ENCODE assay signal across 16 mouse cellular contexts in the genomic region with DNA sequence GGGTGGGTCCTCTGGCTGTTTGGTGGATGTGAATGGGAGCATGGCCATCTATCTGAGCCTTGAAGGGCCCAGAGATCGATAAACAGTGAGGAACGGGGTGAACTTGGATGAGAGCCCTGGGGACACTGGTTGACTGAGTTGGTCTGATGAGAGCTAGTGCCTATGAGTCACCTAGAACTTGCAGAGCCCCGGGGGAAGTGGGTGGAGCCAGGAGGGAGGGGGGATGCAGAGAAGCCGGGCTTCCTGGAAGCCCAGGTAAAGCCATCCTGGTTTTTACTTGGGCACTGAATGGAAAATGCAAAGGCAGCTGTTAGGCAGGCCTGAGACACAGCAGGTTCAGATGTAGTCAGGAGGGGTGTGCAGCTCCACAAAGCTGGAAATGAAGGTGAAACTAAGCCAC.
DNase-seq lines count a peak whose midpoint lies in the region; ATAC-seq and TF ChIP-seq lines count a peak whose summit lies in the region.
"Had no signal": no experiment of that assay in that cellular context is flagged by ENCODE, and none has a peak within 500 bp of the region (broad histone marks: within the 10 kb centered on the region; RNA-seq: fewer than 3 reads in every experiment).

No protein-coding gene starts in this region.

- no peak for TF ChIP-seq POLR2A in myocyte (IDR thresholded peaks at IDR 0.05; ENCODE audit: insufficient read length, low read depth)

- H3K9me3 ChIP-seq in heart, embryonic 15.5 days (replicated peaks), result no peaks in the 10 kb centered on the region
- H3K9me3 ChIP-seq in ES-E14 (ENCODE audit: control insufficient read depth, insufficient read depth, low read depth, low read length), result no peaks in the 10 kb centered on the region
- H3K9me3 ChIP-seq: midbrain, embryonic 10.5 days had no signal

- ATAC-seq in heart, embryonic 15.5 days (replicated peaks; ENCODE audit: insufficient number of reproducible peaks, insufficient read depth, low FRiP score, low read depth), result no peak
- ATAC-seq: intestine, embryonic 16.5 days had no signal

- peaks cover 27% of the 10 kb centered on the region for H3K79me2 ChIP-seq in myocyte (ENCODE audit: control insufficient read depth, insufficient read depth)

- no peak overlapping the region for H3K4me3 ChIP-seq in heart, embryonic 15.5 days
- H3K4me3 ChIP-seq in ES-E14 (ENCODE audit: insufficient read depth in 1 of 2, low read depth in 1 of 2, low read length in 2 of 2, poor library complexity in 1 of 2, severe bottlenecking in 1 of 2), result no peak overlapping the region
- no peak overlapping the region for H3K4me3 ChIP-seq in myocyte
- H3K4me3 ChIP-seq: left cerebral cortex, adult 2 months; midbrain, embryonic 10.5 days had no signal

- H3K4me1 ChIP-seq in heart, embryonic 15.5 days (replicated peaks), result peaks cover 68% of the 10 kb centered on the region
- peaks cover 13 to 15% of the 10 kb centered on the region in 2 experiments for H3K4me1 ChIP-seq in ES-E14 (ENCODE audit: control insufficient read depth in 2 of 2, insufficient read depth in 2 of 2, low read length in 2 of 2, poor library complexity in 1 of 2)

- H3K27ac ChIP-seq in heart, embryonic 15.5 days, result 0 out of 2 replicates have a peak overlapping the region, but pooled peaks have one; percentile 13
- H3K27ac ChIP-seq in ES-E14 (ENCODE audit: insufficient read depth, low read depth, low read length, poor library complexity, severe bottlenecking), result no peak overlapping the region
- H3K27ac ChIP-seq: left cerebral cortex, adult 2 months; midbrain, embryonic 10.5 days had no signal

- 53% methylated on average over 4 of the region's 4 CpGs for WGBS in heart, embryonic 15.5 days

- DNase-seq in heart, adult 18-20 months, result no peak
- DNase-seq in ES-E14 (ENCODE audit: low read depth, low spot score), result peak; percentile 27
- DNase-seq in adrenal gland, postnatal 36 days, result peak; percentile 39 to 76
- no peak for DNase-seq in layer of hippocampus, adult 9-11 months
- DNase-seq in embryo, embryonic 11 days, result no peak
- DNase-seq: cerebellum, adult 11-12 months; liver; lung, embryonic 14.5 days; right cerebral cortex, postnatal 25 days; thymus, postnatal 4 days had no signal

- H3K9ac ChIP-seq in heart, embryonic 15.5 days, result no peak overlapping the region
- no peak overlapping the region for H3K9ac ChIP-seq in ES-E14 (ENCODE audit: insufficient read depth, low read depth, low read length, poor library complexity, severe bottlenecking)
- H3K9ac ChIP-seq: lung, embryonic 14.5 days had no signal

- no peak overlapping the region for H3ac ChIP-seq in myocyte (ENCODE audit: control insufficient read depth, insufficient read length)

- H3K4me2 ChIP-seq in heart, embryonic 15.5 days, result no peak overlapping the region
- peak overlapping the region; percentile 27 for H3K4me2 ChIP-seq in myocyte (ENCODE audit: low read depth)
- H3K4me2 ChIP-seq: lung, embryonic 14.5 days had no signal

- 0 out of 2 replicates have a peak, but pooled peaks cover 3% of the 10 kb centered on the region for H3K36me3 ChIP-seq in heart, embryonic 15.5 days
- H3K36me3 ChIP-seq in ES-E14 (ENCODE audit: control insufficient read depth, insufficient read depth, low read length, poor library complexity, severe bottlenecking) (peaks cover 2% of the 10 kb centered on the region; the same call in 1 of the 2 replicates), myocyte (ENCODE audit: control insufficient read depth, insufficient read depth) (peaks cover 5% of the 10 kb centered on the region)
- H3K36me3 ChIP-seq: G1E had no signal

- H3K27me3 ChIP-seq in heart, embryonic 15.5 days, result no peaks in the 10 kb centered on the region
- H3K27me3 ChIP-seq in myocyte (ENCODE audit: control insufficient read depth, insufficient read depth, insufficient read length), result no peaks in the 10 kb centered on the region

- in situ Hi-C loops in ES-E14 (cut with MboI; ENCODE audit: low sequenced_read_pairs in 2 of 2, unreplicated experiment in 2 of 2), result no loop called here

TF ChIP-seq in ES-E14, 5 proteins besides CTCF, POLR2A, EP300 and RAD21:
- TF ChIP-seq ZC3H11A (IDR thresholded peaks at IDR 0.05; ENCODE audit: borderline replicate concordance, low read depth, low read length) (no peak), CHD2 (IDR thresholded peaks at IDR 0.05; ENCODE audit: low read depth, low read length) (no peak), MAFK (IDR thresholded peaks at IDR 0.05; ENCODE audit: insufficient read depth, low read depth, low read length) (no peak), ZNF384 (IDR thresholded peaks at IDR 0.05; ENCODE audit: low read depth, low read length) (no peak), HCFC1 (IDR thresholded peaks at IDR 0.05; ENCODE audit: borderline replicate concordance, insufficient read depth, low read length) (no peak)

TF ChIP-seq in myocyte, 11 proteins besides CTCF, POLR2A, EP300 and RAD21:
- TF ChIP-seq REST (IDR thresholded peaks at IDR 0.05; ENCODE audit: insufficient read depth, insufficient read length), result no peak
TF ChIP-seq in myocyte: peak in this region for 0.

Comparison
In these comparisons a context has a peak if more than half of its experiments do, and no peak if none do; other contexts are left out.
1. DNase-seq: peak in ES-E14 (single experiment) and adrenal gland, postnatal 36 days (2 of 2); none in heart, adult 18-20 months (0 of 2), layer of hippocampus, adult 9-11 months (single experiment) and embryo, embryonic 11 days (single experiment).